Mouse (Mus musculus) liver, embryonic 11.5 days (tissue): ENCODE measurements around the gene Gm11596. TPM values are rescaled to one million over a fixed set of nuclear protein-coding genes. Genes with fewer than 3 reads are reported as not detected.
"Not testable (repeated sequence)": the region's sequence is repeated elsewhere in the genome, so short reads cannot be mapped to it uniquely, and the experiment has no call there.

ENCODE experiments used
- ATAC-seq: fragments of 200-750 bp; cut with Nextera tagmentation; replicated peaks from 2 replicates; pipeline ENCODE4 v1.8.0; 2017; ENCODE audit warnings: moderate number of reproducible peaks, mild to moderate bottlenecking, moderate TSS enrichment, moderate library complexity; ENCODE audit not compliant: low FRiP score
- DNase-seq: peaks from one replicate; pipeline ENCODE4 v3.0.0-alpha.2; 2017; ENCODE audit warnings: low spot score
- H3K27ac ChIP-seq: fragments of 300-500 bp; sonication (generic); 2 replicates; pipeline ENCODE4 v1.5.1; 2014; ENCODE audit warnings: mild to moderate bottlenecking, low read depth, low read length, control low read depth
- H3K27me3 ChIP-seq: fragments of 300-500 bp; sonication (generic); replicated peaks from 2 replicates; pipeline ENCODE4 v1.6.1; 2014; ENCODE audit warnings: low read length, mixed read lengths; ENCODE audit not compliant: control insufficient read depth, insufficient read depth
- H3K36me3 ChIP-seq: fragments of 300-500 bp; sonication (generic); 2 replicates; pipeline ENCODE4 v1.6.1; 2014; ENCODE audit warnings: mild to moderate bottlenecking, low read length, moderate library complexity, mixed read lengths; ENCODE audit not compliant: control insufficient read depth, insufficient read depth
- H3K4me1 ChIP-seq: fragments of 300-500 bp; sonication (generic); replicated peaks from 2 replicates; pipeline ENCODE4 v1.6.1; 2014; ENCODE audit warnings: low read length, mixed read lengths; ENCODE audit not compliant: control insufficient read depth, insufficient read depth
- H3K4me2 ChIP-seq: fragments of 300-500 bp; sonication (generic); 2 replicates; pipeline ENCODE4 v1.6.1; 2014; ENCODE audit warnings: mild to moderate bottlenecking, control low read depth, moderate library complexity
- H3K4me3 ChIP-seq: fragments of 300-500 bp; sonication (generic); 2 replicates; pipeline ENCODE4 v1.5.1; 2014; ENCODE audit warnings: low read depth, low read length, control low read depth
- H3K9ac ChIP-seq: fragments of 300-500 bp; sonication (generic); 2 replicates; pipeline ENCODE4 v1.6.1; 2014; ENCODE audit warnings: low read depth, low read length, control low read depth
- H3K9me3 ChIP-seq: fragments of 300-500 bp; sonication (generic); 2 replicates; pipeline ENCODE4 v1.6.1; 2016; ENCODE audit warnings: low read length, inconsistent platforms, mixed read lengths; ENCODE audit not compliant: control insufficient read depth
- WGBS: fragments of 180-500 bp; shearing (Covaris S2); extraction: QIAGEN DNeasy Blood & Tissue Kit; methylation state at CpG from one replicate; pipeline ENCODE4 v1.1.7; 2014; 5-methylcytosine and 5-hydroxymethylcytosine counted together
- polyA plus RNA-seq: library from polyadenylated mRNA; unstranded; fragments of >200 nt; fragmentation: Nextera tagmentation; extraction: Ambion mirVana; gene quantifications from 2 replicates; pipeline ENCODE4 v1.2.1, GENCODE M21; 2014

Gene Gm11596
- polyA plus RNA-seq, 1 experiment from 2014 or later: not detected

GRCm38 (mm10) chr11:99778401-99778800, 14.9 kb downstream of the Gm11596 start:
- Histone ChIP-seq H3K9me3 (no peaks in the 10 kb centered on the region), H3K27me3 (no peaks in the 10 kb centered on the region), H3K9ac (no peak overlapping the region), H3K4me2 (no peak overlapping the region), H3K4me3 (no peak overlapping the region), H3K4me1 (no peaks in the 10 kb centered on the region), H3K27ac (no peak overlapping the region), H3K36me3 (no peaks in the 10 kb centered on the region)
- DNase-seq (no peak), ATAC-seq (no peak)
- 68% methylated on average over 7 of the region's 7 CpGs for WGBS

GRCm38 (mm10) chr11:99772813-99773212, 20.5 kb downstream of the Gm11596 start, which contains the start of gene Gm11595:
Gm11595 (minus strand) TSS chr11:99772913.
- not testable (repeated sequence) for H3K9me3 ChIP-seq, H3K4me2 ChIP-seq, H3K36me3 ChIP-seq, H3K4me1 ChIP-seq, H3K27ac ChIP-seq, H3K4me3 ChIP-seq, ATAC-seq, H3K27me3 ChIP-seq, H3K9ac ChIP-seq, DNase-seq

- Histone ChIP-seq H3K27me3 (no peaks in the 10 kb centered on the region), H3K4me2 (no peak overlapping the region), H3K9ac (no peak overlapping the region), H3K4me1 (no peaks in the 10 kb centered on the region), H3K4me3 (no peak overlapping the region), H3K36me3 (no peaks in the 10 kb centered on the region), H3K27ac (no peak overlapping the region), H3K9me3 (no peaks in the 10 kb centered on the region)
- 64% methylated on average over 2 of the region's 2 CpGs for WGBS
- DNase-seq (no peak), ATAC-seq (no peak)
Measured at GRCm38 (mm10) chr11:99768410-99768809, 24.9 kb downstream of the Gm11596 start.

GRCm38 (mm10) chr11:99758877-99759276, 34.4 kb downstream of the Gm11596 start:
- no peak for DNase-seq
- WGBS: 84% methylated on average over 1 of the region's 1 CpGs

GRCm38 (mm10) chr11:99743985-99744384, 49.3 kb downstream of the Gm11596 start:
- DNase-seq (no peak), ATAC-seq (no peak)
- no peaks in the 10 kb centered on the region for H3K9me3 ChIP-seq
- no peaks in the 10 kb centered on the region for H3K36me3 ChIP-seq
- no peak overlapping the region for H3K27ac ChIP-seq
- no peak overlapping the region for H3K4me3 ChIP-seq
- H3K9ac ChIP-seq: no peak overlapping the region
- 78% methylated on average over 3 of the region's 3 CpGs for WGBS
- no peaks in the 10 kb centered on the region for H3K27me3 ChIP-seq
- no peaks in the 10 kb centered on the region for H3K4me1 ChIP-seq
- H3K4me2 ChIP-seq: no peak overlapping the region

More at GRCm38 (mm10) chr11:99758877-99759276, 34.4 kb downstream of the Gm11596 start:
- ATAC-seq: no peak
- Histone ChIP-seq H3K9ac (no peak overlapping the region), H3K27me3 (no peaks in the 10 kb centered on the region), H3K36me3 (no peaks in the 10 kb centered on the region), H3K4me2 (no peak overlapping the region), H3K4me1 (no peaks in the 10 kb centered on the region), H3K4me3 (no peak overlapping the region), H3K9me3 (no peaks in the 10 kb centered on the region), H3K27ac (no peak overlapping the region)

Other genes starting within 250 kb of the Gm11596 start
- gene Krtap3-3, start 242.6 kb downstream of the Gm11596 start, polyA plus RNA-seq: not detected in 2 replicates
- gene Krtap3-2, start 236.6 kb downstream of the Gm11596 start, polyA plus RNA-seq: not detected in 2 replicates
- not detected in 2 replicates for gene Gm11939, start 234.0 kb downstream of the Gm11596 start, polyA plus RNA-seq
- gene Krtap3-1, start 226.8 kb downstream of the Gm11596 start, polyA plus RNA-seq: not detected in 2 replicates
- gene Krtap1-5, start 212.5 kb downstream of the Gm11596 start, polyA plus RNA-seq: not detected in 2 replicates
- gene Krtap1-4, start 209.8 kb downstream of the Gm11596 start, polyA plus RNA-seq: not detected in 2 replicates
- not detected in 2 replicates for gene Krtap1-3, start 202.1 kb downstream of the Gm11596 start, polyA plus RNA-seq
- not detected in 2 replicates for gene Krtap9-3, start 195.4 kb downstream of the Gm11596 start, polyA plus RNA-seq
- gene Gm11938, start 190.2 kb downstream of the Gm11596 start, polyA plus RNA-seq: not detected in 2 replicates
- gene Gm11937, start 183.3 kb downstream of the Gm11596 start, polyA plus RNA-seq: not detected in 2 replicates
- not detected in 2 replicates for gene Krtap2-4, start 178.6 kb downstream of the Gm11596 start, polyA plus RNA-seq
- gene Gm11562, start 173.0 kb downstream of the Gm11596 start, polyA plus RNA-seq: not detected in 2 replicates
- not detected in 2 replicates for gene Krtap4-1, start 165.2 kb downstream of the Gm11596 start, polyA plus RNA-seq
- not detected in 2 replicates for gene Krtap4-2, start 158.4 kb downstream of the Gm11596 start, polyA plus RNA-seq
- not detected in 2 replicates for gene Krtap4-7, start 149.4 kb downstream of the Gm11596 start, polyA plus RNA-seq
- gene Gm11555, start 143.2 kb downstream of the Gm11596 start, polyA plus RNA-seq: not detected in 2 replicates
- not detected in 2 replicates for gene Gm11563, start 134.5 kb downstream of the Gm11596 start, polyA plus RNA-seq
- not detected in 2 replicates for gene Krtap4-6, start 127.5 kb downstream of the Gm11596 start, polyA plus RNA-seq
- gene Gm14190, start 102.7 kb downstream of the Gm11596 start, polyA plus RNA-seq: not detected in 2 replicates
- gene Gm14180, start 59.2 kb downstream of the Gm11596 start, polyA plus RNA-seq: not detected in 2 replicates
- not detected in 2 replicates for gene Gm11595, start 20.6 kb downstream of the Gm11596 start, polyA plus RNA-seq
- not detected in 2 replicates for gene Krtap4-8, start 12.8 kb downstream of the Gm11596 start, polyA plus RNA-seq
- gene Krtap4-9, start 8.3 kb downstream of the Gm11596 start, polyA plus RNA-seq: not detected in 2 replicates
- not detected in 2 replicates for gene Gm11569, start 5.5 kb upstream of the Gm11596 start, polyA plus RNA-seq
- gene Gm11554, start 11.0 kb upstream of the Gm11596 start, polyA plus RNA-seq: not detected in 2 replicates
- gene Krtap4-13, start 16.4 kb upstream of the Gm11596 start, polyA plus RNA-seq: not detected in 2 replicates
- gene Gm11564, start 22.2 kb upstream of the Gm11596 start, polyA plus RNA-seq: not detected in 2 replicates
- gene 2300003K06Rik, start 44.6 kb upstream of the Gm11596 start, polyA plus RNA-seq: not detected in 2 replicates
- not detected in 2 replicates for gene Krtap4-16, start 58.1 kb upstream of the Gm11596 start, polyA plus RNA-seq
- gene Gm11568, start 64.5 kb upstream of the Gm11596 start, polyA plus RNA-seq: not detected in 2 replicates
- gene Gm11559, start 71.0 kb upstream of the Gm11596 start, polyA plus RNA-seq: not detected in 2 replicates
- not detected in 2 replicates for gene Krtap9-1, start 79.9 kb upstream of the Gm11596 start, polyA plus RNA-seq
- gene Gm11567, start 85.7 kb upstream of the Gm11596 start, polyA plus RNA-seq: not detected in 2 replicates
- gene Krtap31-1, start 114.5 kb upstream of the Gm11596 start, polyA plus RNA-seq: not detected in 2 replicates
- gene Gm11565, start 121.3 kb upstream of the Gm11596 start, polyA plus RNA-seq: not detected in 2 replicates
- gene Krtap31-2, start 142.8 kb upstream of the Gm11596 start, polyA plus RNA-seq: not detected in 2 replicates
- not detected in 2 replicates for gene Krtap9-5, start 155.0 kb upstream of the Gm11596 start, polyA plus RNA-seq
- not detected in 2 replicates for gene Krtap29-1, start 185.6 kb upstream of the Gm11596 start, polyA plus RNA-seq
- not detected in 2 replicates for gene Krtap16-1, start 193.1 kb upstream of the Gm11596 start, polyA plus RNA-seq
- not detected in 2 replicates for gene Krtap17-1, start 200.5 kb upstream of the Gm11596 start, polyA plus RNA-seq
- gene Krt33a, start 222.7 kb upstream of the Gm11596 start, polyA plus RNA-seq: not detected in 2 replicates
- not detected in 2 replicates for gene Krt33b, start 236.4 kb upstream of the Gm11596 start, polyA plus RNA-seq
- not detected in 2 replicates for gene Krt34, start 248.1 kb upstream of the Gm11596 start, polyA plus RNA-seq